10 mouse cellular contexts compared by ENCODE assay signal in genomic region chr1:105311899-105312600, GRCm38 (mm10). TPM values are rescaled to one million over a fixed set of nuclear protein-coding genes. Genes with fewer than 3 reads are reported as not detected.
DNase-seq lines count a peak whose midpoint lies in the region; ATAC-seq and TF ChIP-seq lines count a peak whose summit lies in the region.
"Had no signal": no experiment of that assay in that cellular context is flagged by ENCODE, and none has a peak within 500 bp of the region (broad histone marks: within the 10 kb centered on the region; RNA-seq: fewer than 3 reads in every experiment).

No protein-coding gene starts in this region.

- intact Hi-C loops in heart, postnatal 25 days (cut with DNase I) = loop anchor here (2.0 kb wide), 1 partner anchor 39 kb away; no protein-coding TSS in a partner anchor

- no peak overlapping the region for H3K4me2 ChIP-seq in lung, embryonic 15.5 days
- no peak overlapping the region for H3K4me2 ChIP-seq in embryonic facial prominence, embryonic 15.5 days (replicated peaks)
- H3K4me2 ChIP-seq in neural tube, embryonic 13.5 days = no peak overlapping the region
- H3K4me2 ChIP-seq: heart, embryonic 13.5 days had no signal

- DNase-seq in lung, adult 2 months = no peak
- DNase-seq in heart, postnatal 25 days (ENCODE audit: low spot score) = peak; percentile 40
- DNase-seq in layer of hippocampus, adult 8-10 months (ENCODE audit: low spot score in 2 of 2) = no peak
- DNase-seq in right cerebral cortex, adult 18-20 months = no peak
- no peak for DNase-seq in spleen, postnatal 4 days (ENCODE audit: low spot score in 2 of 2)
- DNase-seq: adrenal gland, postnatal 14 days had no signal

- H3K27me3 ChIP-seq in lung, embryonic 15.5 days = no peaks in the 10 kb centered on the region
- no peaks in the 10 kb centered on the region for H3K27me3 ChIP-seq in embryonic facial prominence, embryonic 15.5 days
- H3K27me3 ChIP-seq in neural tube, embryonic 13.5 days = no peaks in the 10 kb centered on the region
- H3K27me3 ChIP-seq: heart, embryonic 13.5 days had no signal

- no peak overlapping the region for H3K9ac ChIP-seq in lung, embryonic 15.5 days
- H3K9ac ChIP-seq in embryonic facial prominence, embryonic 15.5 days = no peak overlapping the region
- H3K9ac ChIP-seq in neural tube, embryonic 13.5 days = no peak overlapping the region
- H3K9ac ChIP-seq: heart, embryonic 13.5 days had no signal

- TF ChIP-seq POLR2A in lung, adult 2 months (IDR thresholded peaks at IDR 0.05; ENCODE audit: borderline replicate concordance, extremely low read depth, low read depth, low read length) = no peak

- H3K4me1 ChIP-seq in lung, embryonic 15.5 days = peaks cover 3% of the 10 kb centered on the region; the same call in 1 of the 2 replicates
- no peaks in the 10 kb centered on the region; the same call in 1 of the 2 replicates for H3K4me1 ChIP-seq in lung, adult 2 months (ENCODE audit: control insufficient read depth, insufficient read depth, low read length)
- peaks cover 11% of the 10 kb centered on the region for H3K4me1 ChIP-seq in embryonic facial prominence, embryonic 15.5 days
- H3K4me1 ChIP-seq in neural tube, embryonic 13.5 days (replicated peaks) = peaks cover 9% of the 10 kb centered on the region

- WGBS in lung, embryonic 15.5 days = 75% methylated on average over 1 of the region's 1 CpGs
- whole genome bisulfite sequencing in lung, adult 2 months = 96% methylated on average over 1 of the region's 1 CpGs
- 61% methylated on average over 1 of the region's 1 CpGs for WGBS in embryonic facial prominence, embryonic 15.5 days
- 89% methylated on average over 1 of the region's 1 CpGs for WGBS in neural tube, embryonic 13.5 days

- no peaks in the 10 kb centered on the region for H3K9me3 ChIP-seq in lung, embryonic 15.5 days
- no peaks in the 10 kb centered on the region for H3K9me3 ChIP-seq in embryonic facial prominence, embryonic 15.5 days (replicated peaks)
- no peaks in the 10 kb centered on the region for H3K9me3 ChIP-seq in neural tube, embryonic 13.5 days
- H3K9me3 ChIP-seq: heart, embryonic 13.5 days had no signal

- no peak for TF ChIP-seq CTCF in lung, adult 2 months (IDR thresholded peaks at IDR 0.05; ENCODE audit: insufficient read depth, low read length)

- ATAC-seq in lung, embryonic 15.5 days (ENCODE audit: borderline replicate concordance, extremely low read depth, low FRiP score, low TSS enrichment) = no peak
- peak; percentile 72 for ATAC-seq in embryonic facial prominence, embryonic 15.5 days (ENCODE audit: insufficient number of reproducible peaks, low FRiP score, low TSS enrichment, low read depth)
- peak; percentile 43; the same call in 1 of the 2 replicates for ATAC-seq in neural tube, embryonic 13.5 days (ENCODE audit: low read depth)

- no peak overlapping the region for H3K4me3 ChIP-seq in lung, embryonic 15.5 days
- no peak overlapping the region for H3K4me3 ChIP-seq in lung, adult 2 months (replicated peaks; ENCODE audit: extremely low read depth, low read depth, low read length)
- no peak overlapping the region for H3K4me3 ChIP-seq in embryonic facial prominence, embryonic 15.5 days (replicated peaks)
- no peak overlapping the region for H3K4me3 ChIP-seq in neural tube, embryonic 13.5 days
- H3K4me3 ChIP-seq: heart, embryonic 13.5 days had no signal

- no peaks in the 10 kb centered on the region for H3K36me3 ChIP-seq in lung, embryonic 15.5 days
- H3K36me3 ChIP-seq in embryonic facial prominence, embryonic 15.5 days = no peaks in the 10 kb centered on the region
- H3K36me3 ChIP-seq in neural tube, embryonic 13.5 days = no peaks in the 10 kb centered on the region
- H3K36me3 ChIP-seq: heart, embryonic 13.5 days had no signal

- H3K27ac ChIP-seq in lung, embryonic 15.5 days = 0 out of 2 replicates have a peak overlapping the region, but pooled peaks have one; percentile 10
- H3K27ac ChIP-seq in embryonic facial prominence, embryonic 15.5 days (replicated peaks) = peak overlapping the region; percentile 80
- peak overlapping the region; percentile 62; the same call in 1 of the 2 replicates for H3K27ac ChIP-seq in neural tube, embryonic 13.5 days (replicated peaks)
- H3K27ac ChIP-seq: heart, embryonic 13.5 days had no signal

RNA-seq across cellular contexts. Expression of gene Rnf152, which starts 44.5 kb away (rescaled TPM):
- polyA plus RNA-seq in lung, embryonic 15.5 days (2015; fragmentation: Nextera tagmentation; extraction: Ambion mirVana) = 1.2 and 1.3 TPM in 2 replicates
- 0.25 and 0.50 TPM in 2 replicates for polyA plus RNA-seq in lung, adult 2 months (2012; rRNA removed)
- polyA plus RNA-seq in embryonic facial prominence, embryonic 15.5 days (2015; fragmentation: Nextera tagmentation; extraction: Ambion mirVana) = 1.2 and 1.3 TPM in 2 replicates
- 1 to 10 TPM; 1.4 to 1.5 TPM for total RNA-seq in heart, postnatal 25 days (2021)
- 10.7 and 10.9 TPM in 2 replicates for polyA plus RNA-seq in neural tube, embryonic 13.5 days (2015; fragmentation: Nextera tagmentation; extraction: Ambion mirVana)
- 1 to 10 TPM; 2.9 to 3.2 (median 3.0) TPM for total RNA-seq in layer of hippocampus, adult 8-10 months (2022)

Comparison
In these comparisons a context has a peak if more than half of its experiments do, and no peak if none do; other contexts are left out.
1. H3K27ac ChIP-seq: peak in every context shown above with its lines; median percentile 80 in embryonic facial prominence, embryonic 15.5 days; 62 in neural tube, embryonic 13.5 days; 10 in lung, embryonic 15.5 days.